Mouse (Mus musculus): ENCODE data around the gene Fyn.

The Fyn gene

DNA sequence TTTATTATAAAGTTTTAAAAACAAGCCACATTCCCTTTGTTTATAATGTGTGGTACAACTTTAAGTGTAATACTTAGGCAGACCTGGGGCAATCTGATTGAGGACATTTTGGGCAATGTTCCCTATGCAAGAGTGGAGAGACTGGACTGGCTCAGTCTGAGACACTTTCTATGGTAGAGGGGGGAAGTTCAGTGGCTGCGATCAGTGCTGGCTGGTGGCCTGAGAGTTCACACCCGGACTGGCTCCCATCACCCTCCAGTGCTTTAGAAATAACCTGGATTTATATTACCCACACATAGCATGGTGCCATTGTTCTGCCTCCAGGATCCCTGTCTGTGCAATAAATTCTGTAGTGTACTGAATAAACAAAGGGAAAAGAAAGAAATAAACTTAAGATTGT, 243.5 kb downstream of the Fyn start:
- DNase-seq (ENCODE audit: low spot score in 2 of 2) = no peak

DNA sequence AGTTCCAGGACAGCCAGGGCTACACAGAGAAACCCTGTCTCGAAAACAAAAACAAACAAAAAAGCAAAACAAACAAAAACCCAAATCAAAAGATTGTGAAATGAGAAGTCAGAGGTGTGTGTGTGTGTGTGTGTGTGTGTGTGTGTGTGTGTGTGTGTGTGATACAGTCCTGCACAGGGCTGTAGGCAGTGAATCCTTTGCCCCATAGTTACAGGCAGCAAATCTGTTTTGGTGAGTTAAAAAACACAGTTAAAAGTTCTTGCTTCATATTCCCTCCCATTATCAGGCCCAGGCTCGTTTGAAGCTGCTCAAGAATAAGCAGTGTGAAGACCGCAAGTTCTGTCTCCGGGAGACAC, 244.0 kb downstream of the Fyn start, which contains the start of gene Traf3ip2:
Traf3ip2 (plus strand) TSS at position 302 of the 356 bp plus-strand sequence.
- no peak for DNase-seq (ENCODE audit: low spot score in 2 of 2)

GRCm38 (mm10) chr10:39612989-39613831, 244.6 kb downstream of the Fyn start:
- DNase-seq (ENCODE audit: low spot score in 2 of 2) = no peak

- DNase-seq (ENCODE audit: low spot score in 2 of 2) = no peak
Measured at GRCm38 (mm10) chr10:39613973-39614372, 245.3 kb downstream of the Fyn start.

DNA sequence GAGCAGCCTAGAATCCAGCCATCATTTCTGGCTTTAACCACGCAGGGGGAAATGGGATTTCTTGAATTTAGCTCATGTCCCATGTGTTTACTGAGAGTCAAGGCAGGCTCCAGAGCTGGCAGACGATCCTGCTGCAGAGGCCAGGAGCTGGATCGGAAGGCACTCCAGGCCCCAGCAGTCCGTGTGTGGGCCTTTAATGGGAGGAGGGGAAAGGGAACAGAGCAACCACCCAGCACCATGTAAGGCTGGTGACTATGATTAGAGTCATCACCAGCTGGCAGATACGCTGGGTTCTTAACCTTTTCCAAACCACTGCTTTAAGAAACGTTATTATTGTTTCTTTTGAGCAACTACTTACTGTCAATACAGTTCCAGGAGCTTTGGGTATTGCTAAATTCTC, 246.0 kb downstream of the Fyn start:
- no peak for DNase-seq (ENCODE audit: low spot score in 2 of 2)

All from left cerebral cortex, adult 9 months (tissue).